Mouse (Mus musculus): ENCODE data around the gene Olfr1150-ps1. TPM values are rescaled to one million over a fixed set of nuclear protein-coding genes. Genes with fewer than 3 reads are reported as not detected.

The Olfr1150-ps1 gene
- total and polyA plus RNA-seq, 3 experiments = not detected

DNA sequence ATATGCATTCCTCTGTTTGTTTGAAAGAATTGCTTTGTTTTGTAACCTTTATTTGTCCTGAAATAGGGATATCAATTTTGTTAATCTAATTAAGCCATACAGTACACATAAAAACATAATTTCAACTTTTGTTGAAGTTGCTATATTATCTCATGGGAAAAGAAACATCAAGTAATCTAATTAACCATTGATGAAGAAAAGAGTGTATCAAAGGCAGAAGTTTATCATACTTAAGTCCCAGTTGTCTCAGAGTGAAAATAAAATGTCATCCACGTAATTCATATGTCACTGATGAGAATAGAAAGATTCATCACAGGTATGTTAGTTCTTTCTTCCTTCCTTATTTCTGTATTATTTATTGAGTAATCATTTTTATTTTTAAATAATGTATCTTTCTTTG lies 50.9 kb downstream of the Olfr1150-ps1 start, which contains the start of gene Olfr1153:
TSS of gene Olfr1153 (plus strand) at position 301 of the 400 bp plus-strand sequence.
- H3K27ac ChIP-seq = no peak within 1 kb of the TSS
- DNase-seq = no peak
- H3K79me2 ChIP-seq (replicated peaks; ENCODE audit: control insufficient read depth, insufficient read depth, low read length) = no peaks in the 10 kb centered on the region
- no peaks in the 10 kb centered on the region for H3K36me3 ChIP-seq (ENCODE audit: control insufficient read depth, insufficient read depth, low read length)
- H3K9ac ChIP-seq (ENCODE audit: low read depth, low read length) = no peak within 1 kb of the TSS
- no peak within 1 kb of the TSS for H3K4me3 ChIP-seq
- 54% methylated on average over 1 of the region's 1 CpGs for WGBS
- H3K4me1 ChIP-seq (ENCODE audit: control insufficient read depth, insufficient read depth, low read length) = no peaks in the 10 kb centered on the region
- intact Hi-C loops (cut with DNase I) = no loop called here
- TF ChIP-seq EP300 (IDR thresholded peaks at IDR 0.05; ENCODE audit: insufficient read depth, low read depth, low read length) = no peak
- no peaks in the 10 kb centered on the region for H3K27me3 ChIP-seq (ENCODE audit: control insufficient read depth, insufficient read depth, low read length)

Other genes starting within 250 kb of the Olfr1150-ps1 start
- gene Olfr1130, start 237.8 kb upstream of the Olfr1150-ps1 start, total RNA-seq (2021) = not detected
- not detected in 2 replicates for gene Olfr1130, start 237.8 kb upstream of the Olfr1150-ps1 start, polyA plus RNA-seq (2012; rRNA removed)
- gene Olfr1131, start 216.9 kb upstream of the Olfr1150-ps1 start, total RNA-seq (2021) = not detected
- not detected in 2 replicates for gene Olfr1131, start 216.9 kb upstream of the Olfr1150-ps1 start, polyA plus RNA-seq (2012; rRNA removed)
- gene Olfr1132, start 206.5 kb upstream of the Olfr1150-ps1 start, total RNA-seq (2021) = not detected
- not detected in 2 replicates for gene Olfr1132, start 206.5 kb upstream of the Olfr1150-ps1 start, polyA plus RNA-seq (2012; rRNA removed)
- gene Olfr1133, start 196.6 kb upstream of the Olfr1150-ps1 start, total RNA-seq (2021) = not detected
- gene Olfr1133, start 196.6 kb upstream of the Olfr1150-ps1 start, polyA plus RNA-seq (2012; rRNA removed) = not detected in 2 replicates
- not detected for gene Olfr1134, start 185.5 kb upstream of the Olfr1150-ps1 start, total RNA-seq (2021)
- not detected in 2 replicates for gene Olfr1134, start 185.5 kb upstream of the Olfr1150-ps1 start, polyA plus RNA-seq (2012; rRNA removed)
- not detected for gene Olfr1135, start 170.3 kb upstream of the Olfr1150-ps1 start, total RNA-seq (2021)
- not detected in 2 replicates for gene Olfr1135, start 170.3 kb upstream of the Olfr1150-ps1 start, polyA plus RNA-seq (2012; rRNA removed)
- not detected for gene Olfr1136, start 150.0 kb upstream of the Olfr1150-ps1 start, total RNA-seq (2021)
- gene Olfr1136, start 150.0 kb upstream of the Olfr1150-ps1 start, polyA plus RNA-seq (2012; rRNA removed) = not detected in 2 replicates
- gene Olfr1137, start 130.8 kb upstream of the Olfr1150-ps1 start, total RNA-seq (2021) = not detected
- not detected in 2 replicates for gene Olfr1137, start 130.8 kb upstream of the Olfr1150-ps1 start, polyA plus RNA-seq (2012; rRNA removed)
- gene Olfr1138, start 104.0 kb upstream of the Olfr1150-ps1 start, total RNA-seq (2021) = not detected
- not detected in 2 replicates for gene Olfr1138, start 104.0 kb upstream of the Olfr1150-ps1 start, polyA plus RNA-seq (2012; rRNA removed)
- not detected for gene Olfr1140, start 100.2 kb upstream of the Olfr1150-ps1 start, total RNA-seq (2021)
- not detected in 2 replicates for gene Olfr1140, start 100.2 kb upstream of the Olfr1150-ps1 start, polyA plus RNA-seq (2012; rRNA removed)
- not detected for gene Olfr1141, start 90.0 kb upstream of the Olfr1150-ps1 start, total RNA-seq (2021)
- gene Olfr1141, start 90.0 kb upstream of the Olfr1150-ps1 start, polyA plus RNA-seq (2012; rRNA removed) = not detected in 2 replicates
- gene Olfr152, start 64.5 kb upstream of the Olfr1150-ps1 start, total RNA-seq (2021) = not detected
- not detected in 2 replicates for gene Olfr152, start 64.5 kb upstream of the Olfr1150-ps1 start, polyA plus RNA-seq (2012; rRNA removed)
- not detected for gene Olfr1143, start 43.4 kb upstream of the Olfr1150-ps1 start, total RNA-seq (2021)
- gene Olfr1143, start 43.4 kb upstream of the Olfr1150-ps1 start, polyA plus RNA-seq (2012; rRNA removed) = not detected in 2 replicates
- not detected for gene Olfr1145, start 34.2 kb upstream of the Olfr1150-ps1 start, total RNA-seq (2021)
- gene Olfr1145, start 34.2 kb upstream of the Olfr1150-ps1 start, polyA plus RNA-seq (2012; rRNA removed) = not detected in 2 replicates
- gene Olfr1148, start 13.5 kb upstream of the Olfr1150-ps1 start, total RNA-seq (2021) = not detected
- not detected in 2 replicates for gene Olfr1148, start 13.5 kb upstream of the Olfr1150-ps1 start, polyA plus RNA-seq (2012; rRNA removed)
- gene Olfr1151, start 11.9 kb downstream of the Olfr1150-ps1 start, total RNA-seq (2021) = not detected
- gene Olfr1151, start 11.9 kb downstream of the Olfr1150-ps1 start, polyA plus RNA-seq (2012; rRNA removed) = not detected in 2 replicates
- not detected for gene Olfr1152, start 22.5 kb downstream of the Olfr1150-ps1 start, total RNA-seq (2021)
- not detected in 2 replicates for gene Olfr1152, start 22.5 kb downstream of the Olfr1150-ps1 start, polyA plus RNA-seq (2012; rRNA removed)
- gene Olfr1153, start 51.0 kb downstream of the Olfr1150-ps1 start, total RNA-seq (2021) = not detected
- not detected in 2 replicates for gene Olfr1153, start 51.0 kb downstream of the Olfr1150-ps1 start, polyA plus RNA-seq (2012; rRNA removed)
- not detected for gene Olfr1154, start 61.2 kb downstream of the Olfr1150-ps1 start, total RNA-seq (2021)
- gene Olfr1154, start 61.2 kb downstream of the Olfr1150-ps1 start, polyA plus RNA-seq (2012; rRNA removed) = not detected in 2 replicates
- gene Olfr1155, start 101.1 kb downstream of the Olfr1150-ps1 start, total RNA-seq (2021) = not detected
- not detected in 2 replicates for gene Olfr1155, start 101.1 kb downstream of the Olfr1150-ps1 start, polyA plus RNA-seq (2012; rRNA removed)
- gene Olfr1156, start 109.1 kb downstream of the Olfr1150-ps1 start, total RNA-seq (2021) = not detected
- not detected in 2 replicates for gene Olfr1156, start 109.1 kb downstream of the Olfr1150-ps1 start, polyA plus RNA-seq (2012; rRNA removed)
- not detected for gene Olfr1157, start 124.3 kb downstream of the Olfr1150-ps1 start, total RNA-seq (2021)
- gene Olfr1157, start 124.3 kb downstream of the Olfr1150-ps1 start, polyA plus RNA-seq (2012; rRNA removed) = not detected in 2 replicates
- not detected for gene Olfr74, start 130.7 kb downstream of the Olfr1150-ps1 start, total RNA-seq (2021)
- not detected in 2 replicates for gene Olfr74, start 130.7 kb downstream of the Olfr1150-ps1 start, polyA plus RNA-seq (2012; rRNA removed)
- gene Olfr1158, start 146.1 kb downstream of the Olfr1150-ps1 start, total RNA-seq (2021) = not detected
- gene Olfr1158, start 146.1 kb downstream of the Olfr1150-ps1 start, polyA plus RNA-seq (2012; rRNA removed) = not detected in 2 replicates
- gene Olfr1160, start 164.3 kb downstream of the Olfr1150-ps1 start, total RNA-seq (2021) = not detected
- not detected in 2 replicates for gene Olfr1160, start 164.3 kb downstream of the Olfr1150-ps1 start, polyA plus RNA-seq (2012; rRNA removed)
- gene Olfr1161, start 178.8 kb downstream of the Olfr1150-ps1 start, total RNA-seq (2021) = not detected
- not detected in 2 replicates for gene Olfr1161, start 178.8 kb downstream of the Olfr1150-ps1 start, polyA plus RNA-seq (2012; rRNA removed)
- not detected for gene Olfr73, start 193.7 kb downstream of the Olfr1150-ps1 start, total RNA-seq (2021)
- gene Olfr73, start 193.7 kb downstream of the Olfr1150-ps1 start, polyA plus RNA-seq (2012; rRNA removed) = not detected in 2 replicates
- gene Olfr1162, start 207.1 kb downstream of the Olfr1150-ps1 start, total RNA-seq (2021) = not detected
- gene Olfr1162, start 207.1 kb downstream of the Olfr1150-ps1 start, polyA plus RNA-seq (2012; rRNA removed) = not detected in 2 replicates
- gene Olfr1163, start 227.8 kb downstream of the Olfr1150-ps1 start, total RNA-seq (2021) = not detected
- not detected in 2 replicates for gene Olfr1163, start 227.8 kb downstream of the Olfr1150-ps1 start, polyA plus RNA-seq (2012; rRNA removed)
- gene Olfr1164, start 250.0 kb downstream of the Olfr1150-ps1 start, total RNA-seq (2021) = not detected
- gene Olfr1164, start 250.0 kb downstream of the Olfr1150-ps1 start, polyA plus RNA-seq (2012; rRNA removed) = not detected in 2 replicates